Mouse (Mus musculus) testis, postnatal 10 days (tissue): Measurements from ENCODE around the gene AC124502.3.
"Not testable (repeated sequence)": the region's sequence is repeated elsewhere in the genome, so short reads cannot be mapped to it uniquely, and the experiment has no call there.

Experiments
- DNase-seq: peaks from one replicate; pipeline ENCODE4 v3.0.0; 2021; ENCODE audit warnings: low spot score

The AC124502.3 gene

GRCm38 (mm10) chr19:5083961-5084833 lies 45.5 kb downstream of the AC124502.3 start:
- DNase-seq = no peak

GRCm38 (mm10) chr19:5084834-5085144 lies 46.1 kb downstream of the AC124502.3 start:
- peak; percentile 36 for DNase-seq

- peak; percentile 58 for DNase-seq
Measured at GRCm38 (mm10) chr19:5085145-5085863, 46.6 kb downstream of the AC124502.3 start, which contains the start of gene Tmem151a. Gene Tmem151a (minus strand): TSS chr19:5085531.

- not testable (repeated sequence) for DNase-seq
Measured at GRCm38 (mm10) chr19:5086533-5086932, 47.8 kb downstream of the AC124502.3 start.

GRCm38 (mm10) chr19:5087884-5088728 lies 49.4 kb downstream of the AC124502.3 start, which contains the start of gene Yif1a:
Gene Yif1a (plus strand): TSS chr19:5088538.
- DNase-seq = peak; percentile 98

GRCm38 (mm10) chr19:5089324-5089723 lies 50.6 kb downstream of the AC124502.3 start:
- peak; percentile 43 for DNase-seq

- DNase-seq = no peak
Measured at GRCm38 (mm10) chr19:5092083-5092482, 53.4 kb downstream of the AC124502.3 start.

GRCm38 (mm10) chr19:5093481-5094242 lies 55.0 kb downstream of the AC124502.3 start:
- DNase-seq = no peak

GRCm38 (mm10) chr19:5094243-5094632 lies 55.5 kb downstream of the AC124502.3 start:
- DNase-seq = peak; percentile 99

- DNase-seq = no peak
Measured at GRCm38 (mm10) chr19:5094746-5095417, 56.2 kb downstream of the AC124502.3 start.

- peak; percentile 43 for DNase-seq
Measured at GRCm38 (mm10) chr19:5095887-5096474, 57.3 kb downstream of the AC124502.3 start.

- no peak for DNase-seq
Measured at GRCm38 (mm10) chr19:5097521-5098362, 59.1 kb downstream of the AC124502.3 start.

- DNase-seq = peak; percentile 82
Measured at GRCm38 (mm10) chr19:5098363-5099143, 59.9 kb downstream of the AC124502.3 start, which contains the start of gene Cnih2. Gene Cnih2 (minus strand): TSS chr19:5098521.
